Mouse (Mus musculus) myocyte (in vitro differentiated cells): Measurements from ENCODE around the gene Bex3. TPM values are rescaled to one million over a fixed set of nuclear protein-coding genes. Genes with fewer than 3 reads are reported as not detected.
"Not testable (repeated sequence)": the region's sequence is repeated elsewhere in the genome, so short reads cannot be mapped to it uniquely, and the experiment has no call there.

Source experiments
- H3K27me3 ChIP-seq: one replicate; pipeline ENCODE4 v1.6.1; 2011; ENCODE audit not compliant: control insufficient read depth, insufficient read depth, insufficient read length
- H3K36me3 ChIP-seq: one replicate; pipeline ENCODE4 v1.6.1; 2011; ENCODE audit not compliant: control insufficient read depth, insufficient read depth
- H3K4me2 ChIP-seq: one replicate; pipeline ENCODE4 v1.6.1; 2011; ENCODE audit warnings: low read depth, control low read depth
- H3K4me3 ChIP-seq: one replicate; pipeline ENCODE4 v1.5.1; 2011; ENCODE audit warnings: mild to moderate bottlenecking, control low read depth, moderate library complexity
- H3K79me2 ChIP-seq: one replicate; pipeline ENCODE4 v1.6.1; 2011; ENCODE audit not compliant: control insufficient read depth, insufficient read depth
- H3ac ChIP-seq: one replicate; pipeline ENCODE4 v1.6.1; 2011; ENCODE audit not compliant: control insufficient read depth, insufficient read length
- CEBPB ChIP-seq: IDR thresholded peaks from 2 replicates; pipeline ENCODE4 v1.6.1; 2011; ENCODE audit warnings: mild to moderate bottlenecking, moderate library complexity; ENCODE audit not compliant: poor library complexity, insufficient read depth, severe bottlenecking
- E2F4 ChIP-seq: IDR thresholded peaks from one replicate; pipeline ENCODE4 v1.6.1; 2011; ENCODE audit warnings: mild to moderate bottlenecking, control low read depth, moderate library complexity; ENCODE audit not compliant: insufficient read depth
- MAX ChIP-seq: IDR thresholded peaks from one replicate; pipeline ENCODE4 v1.6.1; 2011; ENCODE audit warnings: low read depth, mild to moderate bottlenecking, control low read depth
- MYOD1 ChIP-seq, 3 experiments: IDR thresholded peaks; one replicate each; pipeline ENCODE4 v1.6.1; 2011; ENCODE audit warnings: control low read depth in 2 of 3, low read depth in 2 of 3, mild to moderate bottlenecking in 2 of 3, moderate library complexity in 1 of 3; ENCODE audit not compliant: insufficient read length in 2 of 3, control insufficient read depth in 1 of 3
- MYOG ChIP-seq, 3 experiments: IDR thresholded peaks; one replicate each; pipeline ENCODE4 v1.6.1; 2011; ENCODE audit warnings: control low read depth in 2 of 3, low read depth in 2 of 3, mild to moderate bottlenecking in 2 of 3; ENCODE audit not compliant: insufficient read length in 2 of 3, control insufficient read depth in 1 of 3, insufficient read depth in 1 of 3
- POLR2A ChIP-seq: IDR thresholded peaks from one replicate; pipeline ENCODE4 v1.6.1; 2011; ENCODE audit warnings: low read depth, mild to moderate bottlenecking, control low read depth, moderate library complexity; ENCODE audit not compliant: insufficient read length
- POLR2AphosphoS2 ChIP-seq: IDR thresholded peaks from one replicate; pipeline ENCODE4 v1.6.1; 2011; ENCODE audit warnings: low read depth, control low read depth; ENCODE audit not compliant: insufficient read length
- REST ChIP-seq: IDR thresholded peaks from one replicate; pipeline ENCODE4 v1.6.1; 2011; ENCODE audit warnings: mild to moderate bottlenecking, control low read depth, moderate library complexity; ENCODE audit not compliant: insufficient read depth, insufficient read length
- SRF ChIP-seq: IDR thresholded peaks from one replicate; pipeline ENCODE4 v1.6.1; 2011; ENCODE audit warnings: low read depth; ENCODE audit not compliant: control insufficient read depth, insufficient read length
- TCF12 ChIP-seq: IDR thresholded peaks from one replicate; pipeline ENCODE4 v1.6.1; 2011; ENCODE audit warnings: mild to moderate bottlenecking, control low read depth; ENCODE audit not compliant: poor library complexity, insufficient read depth, severe bottlenecking
- TCF3 ChIP-seq: IDR thresholded peaks from one replicate; pipeline ENCODE4 v1.6.1; 2011; ENCODE audit warnings: low read depth, control low read depth; ENCODE audit not compliant: insufficient read length
- USF1 ChIP-seq: IDR thresholded peaks from one replicate; pipeline ENCODE4 v1.6.1; 2011; ENCODE audit warnings: low read depth, mild to moderate bottlenecking, control low read depth, moderate library complexity
- polyA plus RNA-seq: library from polyadenylated mRNA; unstranded; fragments of >200 nt; fragmentation: generic; extraction: Trizol; gene quantifications from one replicate; pipeline ENCODE4 v1.2.1, GENCODE M21; 2012; ENCODE audit warnings: missing spikeins

The Bex3 gene
- polyA plus RNA-seq, 1 experiment: 197 TPM

DNA sequence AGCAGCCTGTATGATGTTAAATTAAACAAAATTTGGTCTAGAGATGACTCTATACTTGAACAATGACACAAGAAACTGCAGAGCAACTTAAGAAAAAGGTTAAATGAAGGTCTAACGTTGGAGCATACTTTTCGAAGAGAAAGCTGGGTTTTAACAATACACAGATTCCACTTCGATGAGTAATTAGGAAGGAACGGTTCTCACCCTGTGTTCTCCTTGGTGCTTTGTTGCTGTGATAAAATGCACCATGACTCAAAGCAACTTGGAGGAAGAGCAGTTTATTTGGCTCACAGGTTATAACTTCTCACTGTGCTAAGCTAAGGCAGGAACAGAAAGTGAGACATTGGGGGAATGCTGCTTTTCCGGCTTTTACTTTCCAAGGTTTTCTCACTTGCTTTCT is 2.3 kb upstream of the Bex3 start:
- Histone ChIP-seq H3K4me3 (no peak overlapping the region), H3ac (no peak overlapping the region), H3K79me2 (no peaks in the 10 kb centered on the region), H3K27me3 (no peaks in the 10 kb centered on the region), H3K4me2 (peak overlapping the region; percentile 36), H3K36me3 (no peaks in the 10 kb centered on the region)
- TF ChIP-seq CEBPB (no peak), TCF3 (no peak), SRF (no peak), MAX (no peak), REST (no peak), MYOG (IDR thresholded peaks at IDR 0.05; ENCODE audit: control insufficient read depth in 1 of 3, insufficient read depth in 1 of 3, insufficient read length in 2 of 3, low read depth in 2 of 3) (no peak), POLR2A (no peak), POLR2AphosphoS2 (no peak), E2F4 (no peak), MYOD1 (IDR thresholded peaks at IDR 0.05; ENCODE audit: control insufficient read depth in 1 of 3, insufficient read length in 2 of 3, low read depth in 2 of 3) (no peak), TCF12 (no peak), USF1 (no peak)

DNA sequence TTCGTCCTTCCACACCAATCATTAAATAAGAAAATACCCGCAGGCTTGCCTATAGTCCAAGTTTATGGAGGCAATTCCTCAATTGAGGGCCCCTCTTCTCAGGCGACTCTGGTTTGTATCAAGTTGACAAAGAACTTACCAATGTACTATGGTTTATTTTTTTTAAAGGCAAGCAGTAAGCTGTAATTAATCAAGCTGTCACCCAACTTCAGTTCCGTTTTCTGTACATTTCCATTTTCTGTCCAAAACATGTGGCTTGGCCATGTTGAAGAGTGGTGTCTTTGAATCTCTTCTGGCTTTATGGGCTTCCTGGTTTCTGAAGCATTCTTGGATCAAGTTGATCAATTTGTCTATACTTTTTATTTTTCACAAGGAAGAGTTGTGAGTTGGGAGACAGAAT is 1.9 kb upstream of the Bex3 start:
- TF ChIP-seq CEBPB (no peak), POLR2A (no peak), MYOD1 (IDR thresholded peaks at IDR 0.05; ENCODE audit: control insufficient read depth in 1 of 3, insufficient read length in 2 of 3, low read depth in 2 of 3) (no peak), TCF3 (no peak), POLR2AphosphoS2 (no peak), TCF12 (no peak), SRF (no peak), REST (no peak), MYOG (IDR thresholded peaks at IDR 0.05; ENCODE audit: control insufficient read depth in 1 of 3, insufficient read depth in 1 of 3, insufficient read length in 2 of 3, low read depth in 2 of 3) (no peak)
- Histone ChIP-seq H3K4me3 (no peak overlapping the region), H3K4me2 (peak overlapping the region; percentile 36), H3K79me2 (no peaks in the 10 kb centered on the region), H3K36me3 (no peaks in the 10 kb centered on the region), H3K27me3 (no peaks in the 10 kb centered on the region), H3ac (no peak overlapping the region)

DNA sequence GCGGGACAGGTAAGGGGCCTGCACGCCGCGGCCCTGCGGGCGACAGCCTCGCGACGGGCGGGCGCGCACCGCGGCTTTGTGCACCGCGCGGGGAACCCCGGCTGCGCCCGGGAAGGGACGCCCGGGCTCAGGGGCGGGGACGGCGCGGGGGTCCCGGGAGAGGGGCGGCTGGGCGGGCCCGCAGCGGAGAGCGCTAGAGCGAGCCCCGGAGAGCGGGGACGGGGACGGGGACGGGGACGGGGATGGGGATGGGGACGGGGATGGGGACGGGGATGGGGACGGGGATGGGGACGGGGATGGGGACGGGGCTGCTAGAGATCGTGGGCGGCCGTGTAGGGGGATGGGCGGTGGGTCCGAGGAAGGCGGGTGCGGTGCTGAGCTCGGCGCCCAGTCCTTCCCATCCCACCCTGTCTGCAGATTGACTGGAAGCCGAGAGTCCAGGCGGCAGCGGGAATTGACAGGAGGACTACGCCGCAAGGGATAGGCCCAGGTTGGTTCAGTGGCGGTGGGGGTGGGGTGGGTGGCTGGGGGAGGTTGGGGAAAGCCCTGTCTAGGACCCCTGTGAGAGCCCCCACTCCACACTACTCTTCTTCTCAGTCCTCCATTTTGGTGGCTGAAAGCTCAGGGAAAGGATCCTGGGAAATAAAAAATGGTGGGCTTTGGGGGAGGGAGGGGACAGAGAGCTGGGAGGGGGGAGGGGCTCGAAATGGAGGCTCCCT is 499 bp downstream of the Bex3 start:
- H3K27me3 ChIP-seq, H3ac ChIP-seq, H3K36me3 ChIP-seq, H3K4me2 ChIP-seq, H3K79me2 ChIP-seq: not testable (repeated sequence)
- peak overlapping the region; percentile 11 for H3K4me3 ChIP-seq

DNA sequence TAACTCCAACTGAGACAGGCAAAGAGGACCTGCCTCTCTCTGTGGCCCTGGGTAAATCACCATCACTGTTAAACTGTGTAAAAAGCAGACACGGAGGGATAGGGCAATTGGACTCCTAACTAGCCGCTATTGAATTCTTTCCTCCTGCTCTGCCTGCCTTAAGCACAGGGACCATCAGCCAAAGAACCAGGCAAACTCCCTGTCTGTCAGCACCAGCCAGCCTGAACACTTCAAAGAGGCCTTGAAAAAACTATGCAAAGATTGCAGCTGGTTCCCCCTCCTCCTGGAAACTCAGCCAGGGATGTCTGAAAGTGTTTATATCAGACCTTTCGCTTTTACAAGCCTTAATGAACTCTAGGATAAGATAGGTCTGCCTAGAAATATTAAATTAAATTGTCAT is 4.5 kb downstream of the Bex3 start:
- Histone ChIP-seq H3K79me2 (no peaks in the 10 kb centered on the region), H3K4me2 (no peak overlapping the region), H3K36me3 (no peaks in the 10 kb centered on the region), H3K4me3 (no peak overlapping the region), H3ac (no peak overlapping the region), H3K27me3 (no peaks in the 10 kb centered on the region)
- TF ChIP-seq SRF (no peak), MYOD1 (IDR thresholded peaks at IDR 0.05; ENCODE audit: control insufficient read depth in 1 of 3, insufficient read length in 2 of 3, low read depth in 2 of 3) (no peak), USF1 (no peak)

DNA sequence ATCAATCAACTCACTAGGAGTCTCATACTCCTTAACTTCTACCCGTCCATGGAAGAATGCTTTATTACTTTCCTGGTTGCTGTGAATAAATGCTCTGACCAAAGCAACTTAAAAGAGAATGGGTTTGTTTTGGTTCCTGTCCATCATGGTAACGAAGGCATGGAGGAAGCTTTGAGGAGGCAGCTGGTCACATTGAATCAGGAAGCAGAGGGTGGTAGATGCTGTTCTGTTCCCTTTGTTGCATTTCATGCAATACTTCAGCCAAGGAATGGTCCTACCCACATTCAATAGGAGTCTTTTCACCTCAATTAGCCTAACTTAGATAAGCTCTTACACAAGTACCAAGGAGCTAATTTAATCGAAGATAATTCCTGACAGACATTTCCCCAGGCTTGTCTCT is 5.3 kb downstream of the Bex3 start:
- H3K4me3 ChIP-seq: no peak overlapping the region
- H3K27me3 ChIP-seq: no peaks in the 10 kb centered on the region
- no peak overlapping the region for H3K4me2 ChIP-seq
- TF ChIP-seq USF1 (no peak), E2F4 (no peak), CEBPB (no peak), MYOD1 (IDR thresholded peaks at IDR 0.05; ENCODE audit: control insufficient read depth in 1 of 3, insufficient read length in 2 of 3, low read depth in 2 of 3) (no peak), POLR2AphosphoS2 (no peak), TCF3 (no peak), REST (no peak)
- H3ac ChIP-seq: no peak overlapping the region
- H3K36me3 ChIP-seq: no peaks in the 10 kb centered on the region
- no peaks in the 10 kb centered on the region for H3K79me2 ChIP-seq
